Mouse (Mus musculus): ENCODE results near the gene Neurod1. TPM values are rescaled to one million over a fixed set of nuclear protein-coding genes. Genes with fewer than 3 reads are reported as not detected.

The Neurod1 gene
- polyA plus RNA-seq, 1 experiment, result not detected

DNA sequence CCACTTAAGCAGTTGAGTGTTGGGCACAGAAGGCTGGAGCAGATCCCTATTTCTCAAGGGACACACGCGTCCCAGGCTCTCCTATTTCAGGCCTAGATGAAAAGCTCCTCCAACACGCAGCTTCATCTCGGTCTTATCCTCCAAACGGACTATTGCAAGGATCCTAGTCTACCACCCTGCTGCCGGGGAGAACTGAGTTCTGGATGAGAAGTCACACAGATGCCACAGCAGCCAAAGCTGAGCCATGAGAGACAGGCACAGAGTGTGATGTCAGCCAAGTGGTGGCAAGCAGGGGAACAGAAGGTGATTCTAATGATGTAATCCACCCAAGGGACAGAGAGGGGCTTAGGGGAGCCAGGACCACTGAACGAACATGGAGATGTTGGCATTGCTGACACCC lies 42.0 kb downstream of the Neurod1 start:
- no peaks in the 10 kb centered on the region for H3K36me3 ChIP-seq (replicated peaks; ENCODE audit: low read length)
- no peaks in the 10 kb centered on the region for H3K4me1 ChIP-seq
- H3K27me3 ChIP-seq (replicated peaks), result peaks cover 3% of the 10 kb centered on the region
- no peak overlapping the region for H3K4me3 ChIP-seq (replicated peaks)
- H3K9me3 ChIP-seq, result no peaks in the 10 kb centered on the region
- TF ChIP-seq FLI1 (IDR thresholded peaks at IDR 0.05; ENCODE audit: low read length), result no peak

DNA sequence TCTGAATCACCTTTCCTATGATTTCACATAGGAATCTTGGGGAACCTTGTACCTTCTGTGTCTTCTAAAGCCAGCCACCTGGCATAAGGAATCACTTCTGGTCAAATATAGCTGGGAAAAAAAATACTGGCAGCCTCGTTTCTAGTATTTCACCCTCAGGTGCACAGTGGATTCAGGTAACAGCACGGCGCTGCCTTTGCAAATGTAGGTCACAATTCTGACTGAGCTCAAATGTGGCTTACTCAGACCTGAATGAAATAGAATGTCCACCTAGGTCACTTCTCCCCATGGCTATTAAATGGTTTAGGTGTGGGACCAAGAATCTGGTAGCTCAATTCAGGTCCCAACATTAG lies 45.7 kb downstream of the Neurod1 start:
- H3K4me3 ChIP-seq (replicated peaks), result no peak overlapping the region
- no peak for TF ChIP-seq FLI1 (IDR thresholded peaks at IDR 0.05; ENCODE audit: low read length)
- no peak for TF ChIP-seq GATA1 (IDR thresholded peaks at IDR 0.05; ENCODE audit: borderline replicate concordance, low read length)
- H3K4me1 ChIP-seq, result no peaks in the 10 kb centered on the region
- H3K36me3 ChIP-seq (replicated peaks; ENCODE audit: low read length), result no peaks in the 10 kb centered on the region
- H3K27me3 ChIP-seq (replicated peaks), result peaks cover 3% of the 10 kb centered on the region
- H3K9me3 ChIP-seq, result no peaks in the 10 kb centered on the region

DNA sequence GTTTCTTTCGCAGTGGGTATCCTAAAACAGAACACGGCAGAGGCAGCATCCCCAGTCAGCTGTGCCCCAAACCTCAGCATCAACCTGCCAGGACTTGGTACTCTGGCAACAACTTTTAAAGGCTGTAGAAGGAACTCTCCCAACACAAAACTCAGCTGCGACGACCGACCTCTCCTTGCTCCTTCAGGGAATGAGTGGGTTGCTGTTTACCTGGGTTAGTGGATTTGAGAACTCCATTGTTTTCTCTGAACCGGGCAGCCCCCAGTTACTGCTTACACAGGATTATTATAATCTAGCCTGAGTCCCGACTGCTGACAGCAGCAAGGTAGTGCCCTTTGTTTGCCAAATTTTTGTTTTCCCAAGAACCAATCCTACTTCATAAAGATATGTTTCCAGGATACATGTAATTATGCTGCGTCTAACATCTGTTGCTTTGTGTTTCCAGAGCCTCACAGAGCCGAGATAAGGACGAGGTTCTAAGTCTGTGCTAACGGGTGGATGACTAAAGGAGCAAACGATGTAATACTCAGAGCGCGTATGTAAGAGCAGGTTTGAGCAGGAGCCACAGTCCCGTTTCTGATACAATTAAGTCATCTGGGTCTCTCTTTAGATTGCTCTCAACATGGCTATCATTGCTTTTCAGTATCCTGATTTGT lies 46.2 kb downstream of the Neurod1 start:
- TF ChIP-seq GATA1 (IDR thresholded peaks at IDR 0.05; ENCODE audit: borderline replicate concordance, low read length) (no peak), FLI1 (IDR thresholded peaks at IDR 0.05; ENCODE audit: low read length) (no peak)
- H3K36me3 ChIP-seq (replicated peaks; ENCODE audit: low read length), result no peaks in the 10 kb centered on the region
- no peaks in the 10 kb centered on the region for H3K9me3 ChIP-seq
- peaks cover 3% of the 10 kb centered on the region for H3K27me3 ChIP-seq (replicated peaks)
- H3K4me3 ChIP-seq (replicated peaks), result no peak overlapping the region
- H3K4me1 ChIP-seq, result no peaks in the 10 kb centered on the region

DNA sequence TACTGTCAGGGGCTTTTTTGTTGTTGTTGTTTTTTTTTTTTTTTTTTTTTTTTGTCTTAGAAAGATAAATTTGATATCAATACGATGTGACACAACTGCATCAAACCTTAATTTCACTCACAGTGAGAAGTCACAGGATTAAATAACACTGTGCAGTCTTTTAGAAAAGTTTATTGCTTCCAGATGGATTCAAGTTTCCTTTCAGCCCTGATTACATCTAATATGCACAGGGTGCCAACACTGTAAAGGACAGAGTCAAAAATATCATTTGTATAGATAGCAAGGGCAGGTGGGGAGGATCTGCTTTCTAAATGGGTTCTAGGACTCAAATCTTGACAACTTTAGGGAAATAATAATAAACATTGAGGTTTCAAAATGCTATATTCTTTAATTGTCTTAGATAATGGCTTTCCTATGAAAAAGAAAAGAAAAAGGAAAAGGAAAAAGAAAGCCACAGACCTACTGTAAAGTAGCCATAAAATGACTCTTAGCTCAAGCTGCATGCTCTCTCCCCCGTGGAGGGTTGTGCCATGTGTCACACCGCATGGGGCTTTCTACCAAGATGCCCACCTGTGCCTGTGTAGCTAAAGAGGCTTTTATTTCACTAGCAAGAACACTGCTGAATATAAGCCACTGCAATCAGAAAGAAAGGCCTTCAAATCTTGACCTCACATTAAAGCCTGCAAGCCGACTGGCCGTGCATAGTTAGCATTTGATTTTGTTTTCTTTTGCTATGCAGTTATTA lies 50.7 kb downstream of the Neurod1 start:
- Histone ChIP-seq H3K27me3 (replicated peaks) (peaks cover 2% of the 10 kb centered on the region), H3K4me3 (replicated peaks) (no peak overlapping the region), H3K9me3 (no peaks in the 10 kb centered on the region), H3K4me1 (no peaks in the 10 kb centered on the region), H3K36me3 (replicated peaks; ENCODE audit: low read length) (no peaks in the 10 kb centered on the region)
- TF ChIP-seq FLI1 (IDR thresholded peaks at IDR 0.05; ENCODE audit: low read length) (no peak), GATA1 (IDR thresholded peaks at IDR 0.05; ENCODE audit: borderline replicate concordance, low read length) (no peak)

Other genes with a start within 250 kb of the Neurod1 start
- 1.6 TPM in 1 of 2 replicates, not detected in the other for gene Itga4, start 201.3 kb downstream of the Neurod1 start, polyA plus RNA-seq (2012; ENCODE audit: insufficient read depth, low replicate concordance)
- not detected in 2 replicates for gene Cerkl, start within 50 bp of the Neurod1 start, polyA plus RNA-seq (2012; ENCODE audit: insufficient read depth, low replicate concordance)
- gene Itprid2, start 178.6 kb upstream of the Neurod1 start, polyA plus RNA-seq (2012; ENCODE audit: insufficient read depth, low replicate concordance), result 0.83 and 2.3 TPM in 2 replicates

Measured in megakaryocyte, embryonic 14.5 days (primary cell).